Mouse (Mus musculus): ENCODE measurements around the gene Runx2. TPM values are rescaled to one million over a fixed set of nuclear protein-coding genes. Genes with fewer than 3 reads are reported as not detected.

The Runx2 gene
- polyA plus RNA-seq, 1 experiment from 2014 or later: 4.6 TPM

DNA sequence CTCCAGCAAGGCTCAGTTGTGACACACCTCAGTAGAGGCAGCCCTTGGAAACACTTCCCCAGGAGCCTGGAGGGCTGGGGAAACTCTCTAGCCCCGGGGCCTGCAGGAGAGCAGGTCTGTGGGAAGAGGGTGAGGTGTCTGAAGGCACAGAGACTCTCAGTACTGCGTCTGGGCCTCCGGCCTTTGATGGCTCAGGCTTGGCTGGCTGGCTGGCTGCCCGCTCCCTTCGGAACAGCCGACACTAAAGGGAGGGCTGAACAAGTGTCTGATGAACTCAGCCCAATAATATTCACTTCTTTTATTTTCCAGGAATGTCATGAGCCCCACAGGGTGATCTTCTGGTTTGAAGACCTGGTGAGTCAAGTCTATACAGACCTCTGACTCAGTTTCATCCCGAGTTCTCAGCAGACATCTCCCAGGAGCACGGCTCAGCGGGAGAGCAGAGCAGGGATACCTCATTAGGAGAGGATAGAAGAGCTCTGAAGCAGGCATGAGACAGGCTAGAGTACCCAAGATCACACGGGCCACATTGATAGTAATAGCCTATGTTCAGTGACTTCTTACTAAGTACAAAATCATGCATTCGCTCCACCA lies 314.2 kb downstream of the Runx2 start:
- no peaks in the 10 kb centered on the region for H3K9me3 ChIP-seq
- no peak overlapping the region for H3K27ac ChIP-seq (replicated peaks)
- no peak overlapping the region for H3K4me3 ChIP-seq
- H3K27me3 ChIP-seq: no peaks in the 10 kb centered on the region; the same call in 1 of the 2 replicates
- ATAC-seq (ENCODE audit: low FRiP score, low read depth): no peak
- no peaks in the 10 kb centered on the region for H3K4me1 ChIP-seq
- no peak overlapping the region for H3K9ac ChIP-seq (replicated peaks)
- 83% methylated on average over 11 of the region's 11 CpGs for WGBS
- H3K4me2 ChIP-seq (replicated peaks): no peak overlapping the region
- no peaks in the 10 kb centered on the region for H3K36me3 ChIP-seq

DNA sequence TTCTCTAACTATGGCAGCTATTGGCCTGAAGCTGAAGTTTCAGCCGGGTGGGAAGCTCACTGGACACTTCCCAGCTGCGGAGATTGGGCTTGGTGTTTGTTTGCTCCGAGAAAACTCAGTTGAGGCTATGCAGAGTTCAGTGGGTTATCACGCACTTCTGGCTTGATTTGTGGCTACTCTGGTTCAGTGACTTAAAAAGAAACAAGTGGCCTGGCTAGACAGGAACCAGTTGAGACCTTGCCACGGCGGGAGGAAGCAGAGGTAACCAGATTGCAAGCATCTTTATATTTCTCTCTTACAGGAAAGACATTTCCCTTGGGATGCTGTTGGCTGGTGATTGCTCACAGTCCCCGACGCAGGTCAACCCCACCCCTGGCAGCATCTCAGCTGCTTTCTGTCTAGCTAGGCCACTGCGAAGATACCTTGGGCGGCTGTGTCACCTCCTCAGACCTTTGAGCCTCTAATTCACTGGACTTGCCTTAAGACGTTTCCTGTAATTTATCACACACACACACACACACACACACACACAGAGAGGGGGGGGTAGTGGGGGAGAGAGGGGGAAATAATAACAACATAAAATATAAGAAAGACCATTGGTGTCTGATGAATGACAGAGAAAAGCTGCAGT lies 324.3 kb downstream of the Runx2 start:
- no peaks in the 10 kb centered on the region for H3K27me3 ChIP-seq
- WGBS: 79% methylated on average over 11 of the region's 11 CpGs
- no peaks in the 10 kb centered on the region for H3K4me1 ChIP-seq
- no peak overlapping the region for H3K4me3 ChIP-seq
- H3K27ac ChIP-seq (replicated peaks): no peak overlapping the region
- no peak overlapping the region for H3K9ac ChIP-seq (replicated peaks)
- no peak overlapping the region for H3K4me2 ChIP-seq (replicated peaks)
- H3K9me3 ChIP-seq: no peaks in the 10 kb centered on the region
- no peak for ATAC-seq (ENCODE audit: low FRiP score, low read depth)
- H3K36me3 ChIP-seq: no peaks in the 10 kb centered on the region

DNA sequence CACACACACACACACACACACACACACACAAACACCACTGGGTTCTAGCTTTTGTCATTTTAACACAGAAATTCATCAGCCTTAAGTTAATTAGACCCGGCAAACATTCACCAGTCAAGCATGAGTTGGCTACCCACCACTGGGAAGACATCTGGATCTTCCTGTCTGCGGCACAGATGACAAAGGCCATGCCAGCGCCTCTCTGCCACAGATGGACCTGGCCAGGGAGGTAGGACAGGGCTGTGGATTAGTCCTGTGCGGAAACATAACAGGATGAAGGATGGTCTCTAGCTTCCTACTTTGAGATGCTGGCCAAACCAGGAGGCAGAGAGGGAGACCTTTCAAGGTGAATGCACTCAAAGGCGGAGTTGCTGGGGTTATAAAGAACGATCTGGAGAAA lies 325.3 kb downstream of the Runx2 start:
- Histone ChIP-seq H3K9me3 (no peaks in the 10 kb centered on the region), H3K27ac (replicated peaks) (no peak overlapping the region), H3K36me3 (no peaks in the 10 kb centered on the region), H3K9ac (replicated peaks) (no peak overlapping the region), H3K4me3 (no peak overlapping the region), H3K27me3 (no peaks in the 10 kb centered on the region), H3K4me2 (replicated peaks) (no peak overlapping the region), H3K4me1 (no peaks in the 10 kb centered on the region)
- WGBS: 80% methylated on average over 6 of the region's 6 CpGs
- ATAC-seq (ENCODE audit: low FRiP score, low read depth): no peak

DNA sequence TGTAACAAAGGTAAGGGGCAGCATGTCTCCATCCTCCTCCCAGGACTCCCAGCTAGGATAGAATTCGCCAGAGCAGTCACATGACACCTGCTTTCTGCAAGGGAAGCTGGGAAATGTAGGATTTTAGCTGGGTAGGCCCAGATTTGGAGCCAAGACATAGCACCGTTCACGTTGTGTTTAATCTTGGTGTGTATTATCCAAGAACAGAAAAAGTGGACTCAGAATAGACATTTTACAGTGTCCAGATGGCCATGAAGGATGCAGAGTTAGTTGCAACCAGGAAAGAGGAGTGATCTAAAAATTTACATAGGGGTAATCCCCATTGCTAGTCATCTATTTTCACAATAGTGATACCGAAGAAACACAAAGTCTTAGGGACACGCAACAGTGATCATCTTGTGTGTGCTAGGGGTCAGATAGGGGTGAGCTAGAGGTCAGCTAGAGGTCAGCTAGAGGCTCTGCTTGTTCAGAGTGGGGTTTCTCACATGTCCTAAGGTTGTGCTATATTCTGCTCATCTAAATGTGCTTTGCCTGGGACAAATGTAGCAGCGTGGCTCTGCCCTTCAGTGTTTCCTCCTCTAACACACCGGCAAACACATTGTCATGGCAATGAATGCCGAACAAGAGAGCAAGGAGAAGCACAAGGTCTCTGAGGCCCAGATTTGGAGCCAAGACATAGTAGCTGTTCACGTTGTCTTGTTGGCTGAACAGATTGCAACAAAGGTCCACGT lies 326.9 kb downstream of the Runx2 start:
- no peak for ATAC-seq (ENCODE audit: low FRiP score, low read depth)
- 84% methylated on average over 10 of the region's 10 CpGs for WGBS

DNA sequence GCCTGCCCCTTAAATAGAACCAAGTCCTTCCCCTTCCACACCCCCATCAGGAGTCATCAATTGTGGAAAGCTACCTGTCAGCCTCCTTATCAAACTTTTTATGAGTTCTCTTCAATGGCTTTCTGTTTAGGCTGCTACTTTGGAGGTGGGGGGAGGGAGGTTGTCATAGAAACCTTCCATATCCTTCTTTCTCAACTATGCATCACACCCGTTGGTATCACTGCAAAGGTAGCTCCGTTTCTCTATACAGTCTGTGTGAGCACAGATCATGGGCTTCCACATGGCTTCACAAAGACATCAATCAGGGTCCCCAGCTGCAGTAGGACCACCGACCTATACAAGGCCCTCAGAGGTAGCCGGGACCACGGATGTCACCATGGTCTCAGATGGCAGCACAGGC lies 329.3 kb downstream of the Runx2 start:
- Histone ChIP-seq H3K27me3 (no peaks in the 10 kb centered on the region), H3K4me3 (no peak overlapping the region), H3K36me3 (no peaks in the 10 kb centered on the region), H3K9me3 (no peaks in the 10 kb centered on the region), H3K27ac (replicated peaks) (no peak overlapping the region), H3K4me2 (replicated peaks) (no peak overlapping the region), H3K4me1 (no peaks in the 10 kb centered on the region), H3K9ac (replicated peaks) (no peak overlapping the region)
- ATAC-seq (ENCODE audit: low FRiP score, low read depth): no peak
- 84% methylated on average over 5 of the region's 5 CpGs for whole genome bisulfite sequencing

More for the DNA sequence above, 326.9 kb downstream of the Runx2 start:
- H3K27ac ChIP-seq (replicated peaks): no peak overlapping the region
- H3K9ac ChIP-seq (replicated peaks): no peak overlapping the region
- H3K36me3 ChIP-seq: no peaks in the 10 kb centered on the region
- no peak overlapping the region for H3K4me3 ChIP-seq
- no peaks in the 10 kb centered on the region for H3K27me3 ChIP-seq
- no peaks in the 10 kb centered on the region for H3K9me3 ChIP-seq
- H3K4me1 ChIP-seq: no peaks in the 10 kb centered on the region
- H3K4me2 ChIP-seq (replicated peaks): no peak overlapping the region

DNA sequence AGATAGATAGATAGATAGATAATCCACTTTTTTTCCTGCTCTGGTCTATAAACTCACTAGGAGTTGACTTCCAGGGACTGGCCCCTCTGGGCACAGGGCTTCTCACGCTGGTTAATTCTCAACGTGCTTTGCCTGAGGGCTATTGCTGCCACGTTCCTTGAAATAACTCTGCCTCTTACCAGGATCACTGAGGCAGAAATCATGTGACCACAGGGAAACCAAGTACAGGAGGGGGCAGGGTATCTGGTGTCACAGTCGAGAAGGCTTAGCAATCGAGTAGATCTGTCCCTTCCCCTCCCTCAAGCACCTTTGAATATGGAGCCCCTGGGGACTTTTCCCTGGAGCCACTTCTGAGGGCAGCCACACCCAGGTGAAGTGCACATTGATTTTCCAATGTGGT lies 334.7 kb downstream of the Runx2 start:
- H3K9me3 ChIP-seq: no peaks in the 10 kb centered on the region
- H3K36me3 ChIP-seq: no peaks in the 10 kb centered on the region
- no peak for ATAC-seq (ENCODE audit: low FRiP score, low read depth)
- no peak overlapping the region for H3K4me2 ChIP-seq (replicated peaks)
- H3K27ac ChIP-seq (replicated peaks): no peak overlapping the region
- WGBS: 50% methylated on average over 5 of the region's 5 CpGs
- no peaks in the 10 kb centered on the region for H3K27me3 ChIP-seq
- no peak overlapping the region for H3K9ac ChIP-seq (replicated peaks)
- no peak overlapping the region for H3K4me3 ChIP-seq
- H3K4me1 ChIP-seq: no peaks in the 10 kb centered on the region; the same call in 1 of the 2 replicates

DNA sequence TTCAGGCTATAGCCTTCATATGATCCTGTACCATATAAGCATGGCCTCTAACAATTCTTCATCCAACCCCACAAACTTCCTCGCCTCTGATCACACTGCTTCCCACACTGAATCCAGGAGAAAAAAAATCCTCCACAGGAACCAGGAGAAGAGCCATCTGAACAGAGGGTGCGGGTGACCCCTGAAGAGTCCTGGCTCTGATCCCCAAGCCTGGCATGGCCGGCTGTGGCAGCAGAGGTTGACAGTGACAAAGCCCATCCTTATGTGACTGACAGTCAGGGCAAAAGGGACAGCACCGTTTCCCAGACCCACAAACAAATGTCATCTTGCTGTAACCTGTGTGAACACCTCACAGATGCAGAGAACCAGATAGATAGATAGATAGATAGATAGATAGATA lies 335.1 kb downstream of the Runx2 start:
- no peak overlapping the region for H3K9ac ChIP-seq (replicated peaks)
- no peak overlapping the region for H3K4me2 ChIP-seq (replicated peaks)
- H3K27ac ChIP-seq (replicated peaks): no peak overlapping the region
- 78% methylated on average over 4 of the region's 4 CpGs for WGBS
- H3K9me3 ChIP-seq: no peaks in the 10 kb centered on the region
- no peaks in the 10 kb centered on the region; the same call in 1 of the 2 replicates for H3K4me1 ChIP-seq
- no peak for ATAC-seq (ENCODE audit: low FRiP score, low read depth)
- H3K4me3 ChIP-seq: no peak overlapping the region
- H3K27me3 ChIP-seq: no peaks in the 10 kb centered on the region
- H3K36me3 ChIP-seq: no peaks in the 10 kb centered on the region

DNA sequence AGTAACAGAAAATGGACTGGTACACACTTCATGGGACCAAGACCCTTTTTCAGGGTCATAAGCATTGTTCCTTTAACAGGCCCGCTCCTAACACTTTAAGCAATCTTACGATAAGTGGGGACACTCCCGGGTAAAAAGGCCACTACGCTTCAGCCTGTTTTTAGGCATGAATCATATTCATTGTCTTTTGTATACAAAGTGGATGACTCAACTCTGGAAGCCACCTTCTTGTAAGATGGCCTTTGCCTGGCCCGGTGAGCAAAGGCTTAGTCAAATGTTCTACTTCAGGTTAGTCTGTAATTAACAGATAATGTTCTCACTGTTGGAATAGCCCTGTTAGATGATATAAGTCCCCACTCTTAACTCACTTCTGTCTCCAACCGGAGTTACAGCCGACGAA lies 338.7 kb downstream of the Runx2 start:
- Histone ChIP-seq H3K9me3 (no peaks in the 10 kb centered on the region), H3K9ac (replicated peaks) (no peak overlapping the region), H3K27me3 (no peaks in the 10 kb centered on the region), H3K4me1 (no peaks in the 10 kb centered on the region; the same call in 1 of the 2 replicates), H3K36me3 (no peaks in the 10 kb centered on the region), H3K4me2 (replicated peaks) (no peak overlapping the region), H3K4me3 (no peak overlapping the region), H3K27ac (replicated peaks) (no peak overlapping the region)
- WGBS: 97% methylated on average over 8 of the region's 8 CpGs
- no peak for ATAC-seq (ENCODE audit: low FRiP score, low read depth)

DNA sequence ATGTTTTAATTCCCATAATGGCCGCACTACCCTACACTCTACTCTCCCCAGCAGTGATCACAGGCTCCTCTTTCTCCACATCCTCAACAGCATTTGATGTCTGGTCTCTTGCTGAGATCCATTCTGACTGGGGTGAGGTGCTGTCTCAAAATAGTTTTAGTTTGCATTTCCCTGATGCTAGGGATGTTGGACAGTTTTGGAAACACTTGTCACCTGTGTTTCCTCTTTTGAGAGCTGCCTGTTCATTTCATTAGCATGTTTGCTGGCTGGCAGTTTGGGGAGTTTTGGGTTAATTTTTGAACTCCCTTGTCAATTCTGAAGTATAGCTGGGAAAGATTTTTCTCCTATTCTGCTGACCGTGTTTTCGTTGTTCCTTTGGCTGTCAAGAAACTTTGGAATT lies 340.3 kb downstream of the Runx2 start:
- H3K36me3 ChIP-seq: no peaks in the 10 kb centered on the region
- H3K27ac ChIP-seq (replicated peaks): no peak overlapping the region
- H3K4me3 ChIP-seq: no peak overlapping the region
- no peaks in the 10 kb centered on the region for H3K27me3 ChIP-seq
- no peaks in the 10 kb centered on the region for H3K9me3 ChIP-seq
- H3K9ac ChIP-seq (replicated peaks): no peak overlapping the region
- no peak overlapping the region for H3K4me2 ChIP-seq (replicated peaks)
- H3K4me1 ChIP-seq: no peaks in the 10 kb centered on the region
- no peak for ATAC-seq (ENCODE audit: low FRiP score, low read depth)
- 85% methylated on average over 3 of the region's 3 CpGs for WGBS

DNA sequence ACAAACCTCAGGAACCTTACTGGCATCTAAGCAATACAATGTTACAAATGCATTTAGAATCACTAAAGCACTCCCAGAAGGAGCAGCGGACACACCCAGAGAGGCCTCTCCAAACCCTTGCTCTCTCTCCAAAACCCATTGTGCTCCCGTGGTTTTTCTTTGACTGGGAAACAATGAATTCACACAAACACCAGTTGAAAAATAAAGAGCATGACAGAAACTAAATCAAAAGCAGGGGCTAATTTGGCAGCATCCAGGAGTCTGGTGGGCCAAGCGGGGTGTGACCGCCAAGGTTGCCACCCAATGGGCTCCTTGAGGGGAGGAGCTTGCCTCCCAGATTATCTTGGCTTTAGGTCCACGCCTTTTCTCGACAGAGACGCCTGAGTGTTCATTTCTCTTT lies 341.9 kb downstream of the Runx2 start:
- Histone ChIP-seq H3K4me3 (no peak overlapping the region), H3K9ac (replicated peaks) (no peak overlapping the region), H3K9me3 (no peaks in the 10 kb centered on the region), H3K27me3 (no peaks in the 10 kb centered on the region), H3K4me2 (replicated peaks) (no peak overlapping the region), H3K36me3 (no peaks in the 10 kb centered on the region), H3K27ac (replicated peaks) (no peak overlapping the region), H3K4me1 (no peaks in the 10 kb centered on the region)
- 72% methylated on average over 7 of the region's 7 CpGs for WGBS
- no peak for ATAC-seq (ENCODE audit: low FRiP score, low read depth)

DNA sequence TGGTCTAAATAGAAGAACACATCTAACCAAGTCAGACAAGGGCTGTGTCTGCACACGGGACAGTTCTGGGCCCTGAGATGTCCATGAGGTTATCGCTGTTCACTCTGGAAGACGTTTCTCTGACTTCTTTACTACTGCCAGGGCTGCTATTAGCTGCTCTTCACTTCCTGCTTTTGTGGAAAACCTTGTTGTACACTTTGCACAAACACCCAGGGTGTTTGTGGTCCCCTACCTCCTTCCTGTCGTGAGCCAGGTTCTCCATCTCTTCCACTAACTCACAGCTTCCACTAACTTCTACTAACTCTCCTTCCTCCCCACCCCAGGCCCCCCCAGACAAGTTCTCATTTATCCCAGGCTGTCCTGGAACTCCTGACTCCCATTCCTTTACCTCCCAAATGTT lies 350.9 kb downstream of the Runx2 start:
- H3K4me1 ChIP-seq: no peaks in the 10 kb centered on the region
- H3K27ac ChIP-seq (replicated peaks): no peak overlapping the region
- H3K4me3 ChIP-seq: no peak overlapping the region
- no peak overlapping the region for H3K9ac ChIP-seq (replicated peaks)
- no peaks in the 10 kb centered on the region for H3K36me3 ChIP-seq
- H3K9me3 ChIP-seq: no peaks in the 10 kb centered on the region
- no peaks in the 10 kb centered on the region for H3K27me3 ChIP-seq
- H3K4me2 ChIP-seq (replicated peaks): no peak overlapping the region
- ATAC-seq (ENCODE audit: low FRiP score, low read depth): no peak
- 81% methylated on average over 4 of the region's 4 CpGs for WGBS

DNA sequence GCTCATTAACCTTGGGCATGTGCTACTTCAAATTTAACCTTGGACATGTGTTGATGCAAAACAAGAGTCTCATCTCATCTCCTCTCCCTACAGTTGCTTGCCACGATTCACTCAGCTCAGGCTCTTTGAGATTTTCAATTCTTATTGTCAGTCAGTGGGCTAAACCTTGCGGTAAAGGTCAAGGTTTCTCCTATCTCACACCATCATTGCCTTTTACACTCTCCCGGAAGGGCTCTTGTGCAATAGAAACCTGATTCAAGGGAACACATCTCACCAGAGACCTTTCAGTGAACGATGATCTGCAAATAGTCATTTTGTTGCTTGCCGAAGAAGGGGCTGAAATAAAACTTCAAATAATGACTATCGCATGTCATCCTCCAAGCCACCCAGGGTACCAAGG lies 354.4 kb downstream of the Runx2 start:
- peaks cover 4% of the 10 kb centered on the region; the same call in 1 of the 2 replicates for H3K27me3 ChIP-seq
- no peak for ATAC-seq (ENCODE audit: low FRiP score, low read depth)
- H3K4me1 ChIP-seq: no peaks in the 10 kb centered on the region
- H3K9ac ChIP-seq (replicated peaks): no peak overlapping the region
- 89% methylated on average over 6 of the region's 6 CpGs for WGBS
- no peak overlapping the region for H3K27ac ChIP-seq (replicated peaks)
- H3K4me3 ChIP-seq: no peak overlapping the region
- no peaks in the 10 kb centered on the region for H3K9me3 ChIP-seq
- H3K4me2 ChIP-seq (replicated peaks): no peak overlapping the region
- H3K36me3 ChIP-seq: no peaks in the 10 kb centered on the region

Data from midbrain, embryonic 12.5 days (tissue).